Mouse (Mus musculus): ENCODE data around the gene Garnl3. TPM values are rescaled to one million over a fixed set of nuclear protein-coding genes. Genes with fewer than 3 reads are reported as not detected.
"Not testable (repeated sequence)": the region's sequence is repeated elsewhere in the genome, so short reads cannot be mapped to it uniquely, and the experiment has no call there.

The Garnl3 gene
- polyA plus RNA-seq, 1 experiment: 0.96 TPM

DNA sequence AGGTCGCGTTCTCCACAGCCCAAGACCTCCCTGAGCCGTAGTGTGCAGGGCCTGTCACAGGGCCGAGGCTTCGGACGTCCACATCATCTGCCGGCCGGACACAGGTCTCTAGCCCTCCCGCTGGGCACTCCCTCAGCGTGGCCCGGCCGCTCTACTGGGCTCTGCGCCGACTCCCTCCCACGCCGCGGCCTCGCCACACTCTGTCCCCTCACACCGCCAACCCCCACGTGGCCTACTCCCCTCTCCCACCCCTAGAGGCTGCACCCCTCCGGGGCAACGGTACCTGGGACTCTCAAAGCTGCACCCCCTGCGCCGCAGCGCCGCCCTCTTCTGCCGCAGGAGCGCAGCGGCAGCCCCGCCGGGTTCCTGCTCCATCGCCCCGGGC, 1.3 kb downstream of the Garnl3 start:
- no peak overlapping the region for H3K27ac ChIP-seq (ENCODE audit: control insufficient read depth, insufficient read depth, low read length)
- no peak for TF ChIP-seq POLR2A (IDR thresholded peaks at IDR 0.05; ENCODE audit: control insufficient read depth, extremely low read depth, insufficient read depth, low read length, poor library complexity)
- TF ChIP-seq CTCF (IDR thresholded peaks at IDR 0.05; ENCODE audit: borderline replicate concordance, control insufficient read depth, extremely low read depth, insufficient read depth, low read length, poor library complexity): no peak; the same call in 1 of the 2 replicates
- H3K27me3 ChIP-seq (ENCODE audit: control insufficient read depth, insufficient read depth, low read length): no peaks in the 10 kb centered on the region
- no peaks in the 10 kb centered on the region for H3K36me3 ChIP-seq (ENCODE audit: control insufficient read depth, insufficient read depth, low read length)
- no peak for DNase-seq
- peaks cover 19% of the 10 kb centered on the region for H3K4me1 ChIP-seq (replicated peaks; ENCODE audit: control insufficient read depth, insufficient read depth, low read length)
- WGBS: under 1% methylated on average over 33 of the region's 33 CpGs
- peak overlapping the region; percentile 48 for H3K4me3 ChIP-seq (ENCODE audit: control insufficient read depth, insufficient read depth, low read length)

DNA sequence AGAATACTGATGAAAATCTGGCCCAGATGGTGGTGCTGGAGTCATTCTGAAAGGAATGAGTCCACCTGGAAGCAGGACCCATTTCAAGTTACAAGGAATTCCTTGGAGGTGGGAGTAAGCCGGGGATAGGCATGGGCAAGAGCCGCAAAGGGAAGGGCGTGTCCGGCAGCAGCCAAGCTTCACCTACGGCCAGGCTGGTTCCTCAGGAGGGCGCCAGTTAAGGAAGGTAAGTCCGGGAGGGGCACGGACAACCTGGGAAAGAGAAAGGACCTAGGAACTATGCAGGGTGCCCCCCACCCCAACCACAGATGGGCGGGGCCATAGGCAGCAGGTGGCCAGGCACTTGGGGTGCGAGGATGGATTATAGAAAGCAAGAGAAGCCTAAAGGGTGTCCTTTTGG, 1.8 kb downstream of the Garnl3 start:
- TF ChIP-seq CTCF (IDR thresholded peaks at IDR 0.05; ENCODE audit: borderline replicate concordance, control insufficient read depth, extremely low read depth, insufficient read depth, low read length, poor library complexity): no peak
- TF ChIP-seq POLR2A (IDR thresholded peaks at IDR 0.05; ENCODE audit: control insufficient read depth, extremely low read depth, insufficient read depth, low read length, poor library complexity): no peak

DNA sequence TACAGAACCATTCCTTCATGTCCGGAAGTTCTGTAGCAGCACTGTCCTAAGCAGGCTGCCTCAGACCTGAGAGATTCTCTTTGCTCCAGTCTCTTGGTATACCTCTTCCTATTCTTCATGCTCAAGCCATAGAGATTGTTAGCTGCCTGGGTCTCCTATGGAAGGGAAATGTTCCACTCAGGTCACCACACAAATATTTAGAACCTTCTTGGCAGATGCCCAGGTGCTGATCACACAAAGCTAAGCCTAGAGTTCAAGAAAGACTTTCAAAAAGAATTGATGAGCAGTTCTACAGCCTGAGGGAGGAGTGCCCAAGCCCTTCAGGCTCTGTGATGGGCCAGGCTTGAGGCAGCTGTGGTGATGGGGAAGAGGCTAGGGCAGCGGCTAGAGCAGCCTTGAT, 2.4 kb downstream of the Garnl3 start:
- no peaks in the 10 kb centered on the region for H3K36me3 ChIP-seq (ENCODE audit: control insufficient read depth, insufficient read depth, low read length)
- peaks cover 19% of the 10 kb centered on the region for H3K4me1 ChIP-seq (replicated peaks; ENCODE audit: control insufficient read depth, insufficient read depth, low read length)
- 75% methylated on average over 2 of the region's 2 CpGs for WGBS
- TF ChIP-seq CTCF (IDR thresholded peaks at IDR 0.05; ENCODE audit: borderline replicate concordance, control insufficient read depth, extremely low read depth, insufficient read depth, low read length, poor library complexity) (no peak), POLR2A (IDR thresholded peaks at IDR 0.05; ENCODE audit: control insufficient read depth, extremely low read depth, insufficient read depth, low read length, poor library complexity) (no peak)
- no peak overlapping the region for H3K27ac ChIP-seq (ENCODE audit: control insufficient read depth, insufficient read depth, low read length)
- no peaks in the 10 kb centered on the region for H3K27me3 ChIP-seq (ENCODE audit: control insufficient read depth, insufficient read depth, low read length)
- H3K4me3 ChIP-seq (ENCODE audit: control insufficient read depth, insufficient read depth, low read length): no peak overlapping the region
- no peak for DNase-seq

More for the DNA sequence above, 1.8 kb downstream of the Garnl3 start:
- H3K27ac ChIP-seq (ENCODE audit: control insufficient read depth, insufficient read depth, low read length): no peak overlapping the region
- peak overlapping the region; percentile 48 for H3K4me3 ChIP-seq (ENCODE audit: control insufficient read depth, insufficient read depth, low read length)
- DNase-seq: peak; percentile 29
- no peaks in the 10 kb centered on the region for H3K27me3 ChIP-seq (ENCODE audit: control insufficient read depth, insufficient read depth, low read length)
- H3K4me1 ChIP-seq (replicated peaks; ENCODE audit: control insufficient read depth, insufficient read depth, low read length): peaks cover 19% of the 10 kb centered on the region
- no peaks in the 10 kb centered on the region for H3K36me3 ChIP-seq (ENCODE audit: control insufficient read depth, insufficient read depth, low read length)
- 5% methylated on average over 10 of the region's 10 CpGs for WGBS

- no peaks in the 10 kb centered on the region for H3K36me3 ChIP-seq (ENCODE audit: control insufficient read depth, insufficient read depth, low read length)
- 87% methylated on average over 2 of the region's 2 CpGs for WGBS
- no peak overlapping the region for H3K4me3 ChIP-seq (ENCODE audit: control insufficient read depth, insufficient read depth, low read length)
- H3K4me1 ChIP-seq (replicated peaks; ENCODE audit: control insufficient read depth, insufficient read depth, low read length): peaks cover 19% of the 10 kb centered on the region
- DNase-seq: no peak
- H3K27me3 ChIP-seq (ENCODE audit: control insufficient read depth, insufficient read depth, low read length): no peaks in the 10 kb centered on the region
- H3K27ac ChIP-seq (ENCODE audit: control insufficient read depth, insufficient read depth, low read length): no peak overlapping the region
- TF ChIP-seq POLR2A (IDR thresholded peaks at IDR 0.05; ENCODE audit: control insufficient read depth, extremely low read depth, insufficient read depth, low read length, poor library complexity) (no peak), CTCF (IDR thresholded peaks at IDR 0.05; ENCODE audit: borderline replicate concordance, control insufficient read depth, extremely low read depth, insufficient read depth, low read length, poor library complexity) (no peak)
Measured at GRCm38 (mm10) chr2:33127271-33127670, 4.2 kb downstream of the Garnl3 start.

- 88% methylated on average over 6 of the region's 6 CpGs for WGBS
- no peak for TF ChIP-seq CTCF (IDR thresholded peaks at IDR 0.05; ENCODE audit: borderline replicate concordance, control insufficient read depth, extremely low read depth, insufficient read depth, low read length, poor library complexity)
- no peak for TF ChIP-seq POLR2A (IDR thresholded peaks at IDR 0.05; ENCODE audit: control insufficient read depth, extremely low read depth, insufficient read depth, low read length, poor library complexity)
- no peaks in the 10 kb centered on the region for H3K36me3 ChIP-seq (ENCODE audit: control insufficient read depth, insufficient read depth, low read length)
- no peaks in the 10 kb centered on the region for H3K4me1 ChIP-seq (replicated peaks; ENCODE audit: control insufficient read depth, insufficient read depth, low read length)
- no peak overlapping the region for H3K27ac ChIP-seq (ENCODE audit: control insufficient read depth, insufficient read depth, low read length)
- DNase-seq: no peak
- H3K4me3 ChIP-seq (ENCODE audit: control insufficient read depth, insufficient read depth, low read length): no peak overlapping the region
- H3K27me3 ChIP-seq (ENCODE audit: control insufficient read depth, insufficient read depth, low read length): no peaks in the 10 kb centered on the region
Measured at GRCm38 (mm10) chr2:33122856-33123255, 8.6 kb downstream of the Garnl3 start.

GRCm38 (mm10) chr2:33100536-33100935, 30.9 kb downstream of the Garnl3 start:
- Histone ChIP-seq H3K36me3 (ENCODE audit: control insufficient read depth, insufficient read depth, low read length) (no peaks in the 10 kb centered on the region), H3K4me1 (replicated peaks; ENCODE audit: control insufficient read depth, insufficient read depth, low read length) (0 out of 2 replicates have a peak, but pooled peaks cover under 1% of the 10 kb centered on the region), H3K4me3 (ENCODE audit: control insufficient read depth, insufficient read depth, low read length) (no peak overlapping the region), H3K27me3 (ENCODE audit: control insufficient read depth, insufficient read depth, low read length) (no peaks in the 10 kb centered on the region), H3K27ac (ENCODE audit: control insufficient read depth, insufficient read depth, low read length) (no peak overlapping the region)
- TF ChIP-seq POLR2A (IDR thresholded peaks at IDR 0.05; ENCODE audit: control insufficient read depth, extremely low read depth, insufficient read depth, low read length, poor library complexity) (no peak), CTCF (IDR thresholded peaks at IDR 0.05; ENCODE audit: borderline replicate concordance, control insufficient read depth, extremely low read depth, insufficient read depth, low read length, poor library complexity) (no peak)
- no peak for DNase-seq
- WGBS: 95% methylated on average over 8 of the region's 8 CpGs

GRCm38 (mm10) chr2:33097326-33097725, 34.1 kb downstream of the Garnl3 start:
- DNase-seq; H3K36me3 ChIP-seq (ENCODE audit: control insufficient read depth, insufficient read depth, low read length); H3K4me3 ChIP-seq (ENCODE audit: control insufficient read depth, insufficient read depth, low read length); H3K27ac ChIP-seq (ENCODE audit: control insufficient read depth, insufficient read depth, low read length); H3K4me1 ChIP-seq (replicated peaks; ENCODE audit: control insufficient read depth, insufficient read depth, low read length); H3K27me3 ChIP-seq (ENCODE audit: control insufficient read depth, insufficient read depth, low read length): not testable (repeated sequence)
- 94% methylated on average over 12 of the region's 12 CpGs for WGBS

Measured in thymus, adult 2 months (tissue).